Mouse (Mus musculus) ovary, postnatal 14 days (tissue): Measurements from ENCODE around the gene Fam3b.

Experiments
- DNase-seq: peaks from one replicate; pipeline ENCODE4 v3.0.0; 2022; ENCODE audit warnings: low spot score

Gene Fam3b

GRCm38 (mm10) chr16:97514099-97514940 lies at the start of gene Fam3b:
Fam3b (minus strand) TSS chr16:97514816.
- DNase-seq: no peak

- DNase-seq: no peak
Observed at GRCm38 (mm10) chr16:97544340-97544739, 29.7 kb upstream of the Fam3b start.

GRCm38 (mm10) chr16:97536859-97537258 lies 22.2 kb upstream of the Fam3b start:
- no peak for DNase-seq

GRCm38 (mm10) chr16:97535808-97536413 lies 21.3 kb upstream of the Fam3b start:
- peak; percentile 46 for DNase-seq

- DNase-seq: peak; percentile 49
Observed at GRCm38 (mm10) chr16:97534876-97535461, 20.4 kb upstream of the Fam3b start.

GRCm38 (mm10) chr16:97534448-97534847 lies 19.8 kb upstream of the Fam3b start:
- no peak for DNase-seq

- DNase-seq: no peak
Observed at GRCm38 (mm10) chr16:97533751-97534150, 19.1 kb upstream of the Fam3b start.

- DNase-seq: no peak
Observed at GRCm38 (mm10) chr16:97533126-97533525, 18.5 kb upstream of the Fam3b start.

- DNase-seq: no peak
Observed at GRCm38 (mm10) chr16:97529241-97529640, 14.6 kb upstream of the Fam3b start.

- peak; percentile 22 for DNase-seq
Observed at GRCm38 (mm10) chr16:97523024-97523423, 8.4 kb upstream of the Fam3b start.

- no peak for DNase-seq
Observed at GRCm38 (mm10) chr16:97521983-97522382, 7.4 kb upstream of the Fam3b start.

GRCm38 (mm10) chr16:97516341-97516740 lies 1.7 kb upstream of the Fam3b start:
- DNase-seq: no peak

GRCm38 (mm10) chr16:97512347-97512751 lies 2.3 kb downstream of the Fam3b start:
- no peak for DNase-seq

- no peak for DNase-seq
Observed at GRCm38 (mm10) chr16:97511495-97511894, 3.1 kb downstream of the Fam3b start.

- DNase-seq: no peak
Observed at GRCm38 (mm10) chr16:97510849-97511248, 3.8 kb downstream of the Fam3b start.

GRCm38 (mm10) chr16:97507783-97508182 lies 6.8 kb downstream of the Fam3b start:
- no peak for DNase-seq

- DNase-seq: no peak
Observed at GRCm38 (mm10) chr16:97504793-97505192, 9.8 kb downstream of the Fam3b start.

- no peak for DNase-seq
Observed at GRCm38 (mm10) chr16:97503849-97504248, 10.8 kb downstream of the Fam3b start.

GRCm38 (mm10) chr16:97500901-97501300 lies 13.7 kb downstream of the Fam3b start:
- no peak for DNase-seq

GRCm38 (mm10) chr16:97499450-97499849 lies 15.2 kb downstream of the Fam3b start:
- DNase-seq: no peak

- no peak for DNase-seq
Observed at GRCm38 (mm10) chr16:97498139-97498538, 16.5 kb downstream of the Fam3b start.

GRCm38 (mm10) chr16:97497682-97498081 lies 16.9 kb downstream of the Fam3b start:
- DNase-seq: no peak

- no peak for DNase-seq
Observed at GRCm38 (mm10) chr16:97496026-97496425, 18.6 kb downstream of the Fam3b start.
